Mouse (Mus musculus) induced T-regulatory cell, adult 2 months (primary cell): Measurements from ENCODE around the gene Gm20388.

ENCODE experiments used
- DNase-seq: peaks from one replicate; pipeline ENCODE4 v3.0.0-alpha.2; 2012; ENCODE audit warnings: low read depth

Gene Gm20388

DNA sequence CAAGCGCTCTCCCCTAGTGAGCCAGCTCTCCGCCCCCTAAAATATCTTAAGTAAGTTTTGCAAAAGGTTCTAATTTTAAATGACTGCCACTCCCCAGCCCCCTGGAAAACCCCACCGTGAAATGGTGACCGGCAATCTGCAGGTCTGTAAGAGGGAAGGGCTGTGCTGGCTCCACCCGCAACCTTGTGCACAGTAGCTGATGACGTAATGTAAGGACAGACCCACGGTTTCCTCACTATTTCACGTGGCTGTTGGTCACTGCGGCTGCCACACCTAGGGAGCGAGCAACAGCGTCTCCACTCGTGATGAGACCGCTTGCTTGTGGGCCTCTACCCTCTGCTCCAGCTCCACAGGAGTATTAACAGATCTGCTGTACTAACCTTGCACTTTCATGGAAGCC, 1895.5 kb downstream of the Gm20388 start:
- no peak for DNase-seq

DNA sequence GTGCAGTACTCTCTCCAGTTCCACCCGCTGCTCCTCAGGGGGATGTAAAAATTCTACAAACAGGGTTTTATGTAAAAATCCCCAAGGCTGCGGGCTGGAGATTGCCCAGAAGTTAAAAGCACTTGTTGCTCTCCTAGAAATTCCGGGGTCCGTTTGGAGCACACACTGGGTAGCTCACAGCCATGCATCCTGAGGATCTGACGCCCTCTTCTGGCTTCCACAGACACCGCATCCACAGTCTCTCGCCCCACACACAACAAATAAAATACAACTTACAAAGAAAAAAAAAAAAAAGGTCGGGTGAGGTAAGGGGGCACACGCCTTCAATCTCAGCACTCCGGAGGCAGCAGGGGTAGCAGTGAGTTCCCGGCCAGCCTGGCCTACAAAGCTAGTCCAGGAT, 1897.4 kb downstream of the Gm20388 start:
- no peak for DNase-seq

DNA sequence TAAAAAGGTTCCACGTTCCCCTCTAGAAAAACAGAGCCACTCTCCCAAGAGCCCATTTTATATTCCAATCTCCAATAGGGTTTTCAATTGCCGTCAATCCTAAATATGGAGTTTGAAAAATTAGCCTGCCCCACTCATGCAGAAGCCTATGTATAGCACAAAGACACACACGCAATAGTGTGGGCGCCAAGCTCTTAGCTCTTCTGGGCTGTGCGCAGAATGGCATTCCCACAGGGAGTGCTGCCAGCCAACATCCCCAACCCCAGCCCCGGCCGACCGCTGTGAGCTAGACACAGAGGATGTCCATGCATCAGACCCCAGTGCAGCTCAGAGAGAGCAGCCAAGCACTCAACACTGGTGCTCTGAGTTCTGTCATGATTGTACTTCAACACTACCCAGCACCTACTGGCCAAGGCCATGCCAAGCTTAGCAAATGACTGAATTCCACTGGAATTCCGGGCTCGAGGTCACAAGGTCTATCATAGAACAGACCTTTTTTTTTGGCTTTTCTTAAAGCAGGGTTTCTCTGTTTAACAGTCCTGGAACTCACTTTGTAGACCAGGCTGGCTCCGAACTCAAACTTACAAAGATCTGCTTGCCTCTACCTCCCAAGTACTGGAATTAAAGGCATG, 1899.0 kb downstream of the Gm20388 start:
- no peak for DNase-seq

DNA sequence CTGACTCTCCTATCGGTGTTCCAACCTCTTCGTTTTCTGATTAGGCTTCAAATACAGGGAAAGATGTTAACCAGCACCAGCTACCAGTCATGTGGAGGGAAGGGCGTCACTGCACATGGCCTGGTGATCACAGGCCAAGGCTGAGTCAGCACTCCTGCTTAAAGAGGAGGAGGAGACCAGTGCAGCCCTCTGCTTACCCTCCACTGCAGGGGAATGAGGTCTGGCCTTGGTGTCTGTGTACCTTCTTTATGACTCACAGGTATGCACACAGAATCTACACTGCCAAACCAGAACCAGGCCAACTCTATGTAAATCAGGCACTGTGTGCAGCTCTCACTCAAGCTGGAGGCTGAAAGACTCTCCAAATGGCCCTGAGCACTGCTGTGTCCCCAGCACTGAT, 1900.9 kb downstream of the Gm20388 start:
- DNase-seq: no peak

DNA sequence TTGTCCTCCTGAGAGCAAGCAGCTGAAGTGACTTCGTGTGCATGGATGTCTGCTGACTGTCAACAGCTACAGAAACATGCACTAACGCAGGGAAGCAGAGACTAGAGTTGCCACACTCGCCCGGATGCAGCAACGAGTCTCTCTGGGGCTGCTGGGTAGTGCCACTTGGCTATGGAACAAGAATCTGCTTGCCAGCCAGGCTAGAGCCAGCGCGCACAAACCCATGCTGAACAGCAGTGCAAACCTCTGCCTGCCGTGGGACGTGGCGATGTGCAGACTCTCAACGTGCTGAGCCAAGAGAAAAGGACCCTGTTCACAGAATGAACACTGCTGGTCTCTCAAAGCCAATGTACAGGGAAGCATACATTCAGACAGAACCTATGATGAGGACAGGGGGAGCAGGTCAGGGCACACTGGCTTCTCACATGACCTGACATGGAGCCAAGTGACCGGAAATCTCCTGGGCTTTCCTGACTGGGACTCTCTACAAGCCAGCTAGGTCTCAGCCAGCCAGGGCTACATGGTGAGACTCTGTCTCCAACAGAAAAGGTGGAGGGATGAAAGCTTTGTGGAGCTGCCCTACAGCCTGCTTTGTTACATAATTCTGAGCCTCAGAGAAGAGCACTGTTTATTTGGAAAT, 1901.4 kb downstream of the Gm20388 start:
- no peak for DNase-seq

DNA sequence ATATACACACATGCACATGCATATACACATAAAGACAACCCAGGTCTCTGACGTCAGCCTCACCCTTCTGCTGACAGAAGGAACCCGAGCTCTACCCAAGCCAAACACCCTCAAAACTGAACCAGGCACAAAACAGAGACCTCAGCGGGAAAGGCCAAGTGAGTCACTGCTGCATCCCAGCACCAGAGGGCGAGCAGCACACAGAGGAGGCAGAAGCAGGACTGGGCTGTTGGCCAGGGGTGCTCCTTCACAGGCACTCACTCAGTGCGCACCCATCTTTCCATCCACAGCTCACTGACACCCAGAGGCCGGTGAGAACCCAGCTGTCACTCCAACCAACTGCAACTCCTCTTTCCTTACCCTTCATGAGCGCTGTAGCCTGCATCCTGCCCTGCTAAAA, 1907.6 kb downstream of the Gm20388 start:
- no peak for DNase-seq

DNA sequence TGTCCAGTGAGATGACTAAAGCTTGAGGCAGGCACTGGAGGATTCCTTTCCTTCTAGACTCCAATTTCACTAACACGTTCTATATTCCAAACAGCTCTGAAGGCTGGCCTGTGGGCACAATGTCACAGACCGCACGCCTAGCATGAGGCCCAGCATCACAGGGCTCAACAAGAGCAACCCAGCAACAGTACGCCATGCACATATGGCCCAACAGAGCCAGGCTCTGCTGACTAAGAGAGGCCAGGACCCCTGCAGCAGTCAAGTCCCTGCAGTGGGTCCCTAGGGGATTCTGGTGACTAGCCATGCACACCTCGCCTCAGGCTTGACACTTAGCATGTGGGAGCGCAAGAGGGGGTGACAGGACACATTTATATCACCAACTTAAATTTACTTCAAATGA, 1910.2 kb downstream of the Gm20388 start:
- DNase-seq: no peak

DNA sequence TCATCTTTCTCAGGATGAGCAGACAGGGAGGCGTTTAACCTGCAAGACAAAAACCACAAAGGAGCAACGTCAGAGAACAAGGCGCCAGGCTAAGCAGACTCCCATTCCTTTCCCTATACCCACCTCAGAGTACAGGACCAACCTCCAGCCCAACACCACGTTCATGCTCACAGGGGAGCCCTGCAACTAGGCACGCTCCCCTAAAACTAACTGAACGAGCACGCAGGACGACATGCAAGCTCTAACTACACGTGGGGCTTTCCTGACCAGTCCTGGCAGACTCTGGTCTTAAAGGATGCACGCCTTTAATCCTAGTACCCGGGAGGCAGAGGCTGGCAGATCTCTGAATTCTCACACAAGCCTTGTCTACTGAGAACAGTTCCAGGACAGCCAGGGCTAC, 1910.7 kb downstream of the Gm20388 start:
- no peak for DNase-seq

DNA sequence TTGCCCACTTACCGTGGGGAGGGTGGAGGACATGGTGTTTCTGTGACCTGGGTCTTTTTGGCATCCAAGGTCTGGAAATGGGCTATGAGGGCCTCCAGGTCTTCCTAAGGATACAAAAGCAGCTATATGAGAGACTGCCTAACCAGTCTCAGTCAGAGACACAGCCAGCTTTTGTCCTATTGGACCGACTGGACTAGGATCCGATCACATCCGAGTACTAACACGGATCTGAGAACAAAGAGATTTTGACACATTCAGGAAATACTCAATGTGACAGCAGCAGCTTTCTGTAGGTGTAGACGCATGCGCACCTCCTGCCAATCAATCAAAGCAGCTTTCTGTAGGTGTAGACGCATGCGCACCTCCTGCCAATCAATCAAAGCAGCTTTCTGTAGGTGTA, 1911.1 kb downstream of the Gm20388 start:
- no peak for DNase-seq

DNA sequence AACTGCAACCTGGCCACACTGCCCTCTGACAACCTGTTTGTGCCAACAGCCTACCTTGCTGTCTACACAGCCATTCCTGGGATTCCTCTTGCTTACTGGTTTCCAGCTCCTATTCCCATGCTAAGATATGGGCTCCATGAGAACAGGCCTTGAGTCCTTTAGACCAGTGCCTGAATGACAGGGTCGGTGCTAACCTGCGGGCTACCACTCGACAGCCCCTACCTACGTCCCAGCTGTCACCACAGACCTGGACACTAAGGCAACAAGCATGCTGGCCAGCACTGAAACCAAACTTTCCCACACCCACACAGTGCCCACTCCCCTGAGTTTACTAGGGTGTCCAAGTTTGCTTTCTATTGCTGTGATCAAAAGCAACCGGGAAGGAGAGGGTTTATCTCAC, 1917.1 kb downstream of the Gm20388 start:
- DNase-seq: no peak

DNA sequence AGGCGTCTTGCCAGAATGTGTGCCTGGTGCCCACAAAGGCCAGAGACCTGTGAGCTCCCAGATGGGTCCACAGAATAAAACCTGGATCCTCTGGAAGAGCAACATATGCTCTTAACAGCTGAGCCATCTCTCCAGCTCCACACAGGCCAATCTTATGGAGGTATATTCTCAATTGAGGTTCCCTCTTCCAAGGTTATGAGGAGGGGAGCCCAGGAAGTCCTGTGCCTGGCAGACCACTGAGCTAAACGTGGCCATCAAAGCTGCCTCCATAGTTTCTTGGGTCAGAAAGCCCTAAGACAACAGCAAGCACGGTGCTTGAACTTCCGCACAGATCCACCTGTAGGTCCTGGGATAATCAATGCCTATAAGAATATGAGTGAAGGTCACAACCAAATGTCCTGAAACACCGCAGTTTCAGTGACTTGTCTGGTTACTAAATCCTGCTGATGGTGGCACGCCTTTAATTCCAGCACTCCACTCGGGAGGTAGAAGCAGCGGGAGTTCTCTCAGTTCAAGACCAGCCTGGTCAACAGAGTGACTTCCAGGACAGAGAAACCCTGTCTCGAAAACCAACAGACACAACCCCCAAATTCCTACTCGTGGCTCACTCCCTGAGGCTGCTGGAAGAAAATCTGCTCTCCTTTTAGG, 1917.9 kb downstream of the Gm20388 start:
- no peak for DNase-seq

DNA sequence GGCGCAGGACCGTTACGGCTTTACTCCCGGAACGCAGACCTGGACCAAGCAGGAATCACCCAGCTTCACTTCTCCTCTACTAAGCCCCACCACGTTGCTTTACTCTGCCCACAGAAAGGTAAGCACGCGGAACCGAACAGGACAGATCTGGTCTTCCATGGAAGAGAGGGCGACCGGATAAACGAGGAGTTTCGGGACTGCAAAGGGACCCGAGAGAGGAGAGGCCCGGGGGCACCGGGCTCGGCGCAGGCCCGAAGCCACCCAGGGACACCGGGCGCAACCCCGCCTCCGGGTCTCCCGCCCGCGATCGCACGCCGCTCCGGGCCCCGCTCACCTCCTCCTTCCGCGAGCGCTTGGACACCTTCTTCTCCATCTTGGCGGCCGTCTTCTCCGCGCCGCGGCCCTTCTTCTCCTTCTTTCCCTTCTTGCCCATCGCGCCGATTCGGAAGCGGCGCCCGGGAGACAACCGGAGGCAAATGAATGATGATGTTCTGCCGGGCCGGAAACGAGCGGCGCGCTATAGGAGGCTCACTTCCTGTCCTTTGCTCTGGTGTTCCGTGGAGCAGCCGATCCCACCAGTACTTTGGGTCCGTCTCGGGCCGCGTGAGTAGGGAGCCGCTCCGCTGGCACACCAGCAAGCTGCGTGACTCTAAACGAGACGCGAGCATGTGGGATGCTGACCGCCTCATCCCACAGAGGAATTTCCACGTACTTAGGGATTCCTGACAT, 1918.6 kb downstream of the Gm20388 start, which contains the start of gene Klhdc4:
Gene Klhdc4, minus strand, starts transcription at position 522 of the 729 bp plus-strand sequence.
- peak; percentile 98 for DNase-seq

DNA sequence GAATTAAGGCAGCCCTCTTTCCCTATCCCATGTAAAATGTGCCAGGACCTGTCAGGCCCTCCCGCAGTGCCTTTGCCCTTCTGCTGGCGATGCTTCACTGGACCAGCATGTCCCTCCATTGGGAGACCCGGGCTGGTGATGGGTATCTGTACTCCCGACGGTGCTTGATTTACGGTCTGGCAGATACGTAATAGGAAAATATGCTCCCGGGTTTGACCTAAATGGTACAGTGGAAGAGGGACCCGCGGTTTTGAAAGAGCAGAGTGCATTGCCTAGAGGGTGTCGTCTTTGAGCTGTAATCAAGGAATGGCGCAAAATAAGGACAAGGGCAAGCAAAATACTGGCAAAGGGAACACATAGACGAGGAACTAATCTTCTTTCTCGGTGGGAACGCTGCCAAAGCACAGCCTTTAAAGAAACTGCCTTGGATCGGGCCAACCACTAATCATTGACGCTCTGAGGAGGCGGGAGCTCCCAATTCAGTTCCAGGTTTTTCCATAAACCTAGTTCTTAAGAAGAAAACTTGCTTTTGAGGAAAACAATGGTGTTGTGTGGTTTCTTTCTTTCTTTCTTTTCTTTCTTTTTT, 1919.2 kb downstream of the Gm20388 start:
- no peak for DNase-seq

DNA sequence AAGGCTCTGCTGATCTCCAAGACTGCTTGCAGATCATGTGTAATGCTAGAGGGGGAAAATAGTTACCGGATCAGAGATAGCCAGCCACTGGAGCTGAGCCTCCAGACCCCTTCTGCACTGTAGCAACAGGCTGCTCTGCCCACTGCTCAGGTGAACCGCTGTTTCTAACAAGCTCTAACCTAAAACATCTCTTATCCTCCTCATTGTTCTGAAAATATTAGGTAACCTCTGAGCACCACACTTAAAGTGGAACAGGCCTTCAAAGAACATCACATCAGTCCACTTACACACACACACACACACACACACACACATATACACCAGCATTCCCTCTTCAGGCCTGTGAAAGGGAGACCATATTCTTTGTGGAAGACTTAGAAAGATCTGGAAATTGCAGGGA, 1921.4 kb downstream of the Gm20388 start:
- DNase-seq: no peak

DNA sequence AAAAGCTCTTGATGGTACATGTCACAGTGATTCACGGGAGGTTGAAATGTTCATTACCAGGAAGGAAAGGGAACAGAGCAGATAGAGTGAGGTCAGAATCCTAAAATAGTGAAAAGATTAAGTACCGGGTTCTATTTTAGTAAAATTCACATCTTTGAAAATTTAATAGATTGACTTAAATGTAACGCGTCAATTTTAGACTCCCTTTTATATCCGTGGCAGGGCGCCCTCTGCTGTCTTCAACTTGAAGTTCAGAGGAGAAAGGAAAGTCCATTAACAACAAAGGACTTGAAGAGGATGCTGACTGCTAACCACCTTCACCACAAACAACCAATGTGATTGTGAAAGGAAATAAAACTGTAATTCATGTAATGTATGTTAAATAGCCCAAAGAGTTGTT, 1921.9 kb downstream of the Gm20388 start:
- DNase-seq: peak; percentile 94

DNA sequence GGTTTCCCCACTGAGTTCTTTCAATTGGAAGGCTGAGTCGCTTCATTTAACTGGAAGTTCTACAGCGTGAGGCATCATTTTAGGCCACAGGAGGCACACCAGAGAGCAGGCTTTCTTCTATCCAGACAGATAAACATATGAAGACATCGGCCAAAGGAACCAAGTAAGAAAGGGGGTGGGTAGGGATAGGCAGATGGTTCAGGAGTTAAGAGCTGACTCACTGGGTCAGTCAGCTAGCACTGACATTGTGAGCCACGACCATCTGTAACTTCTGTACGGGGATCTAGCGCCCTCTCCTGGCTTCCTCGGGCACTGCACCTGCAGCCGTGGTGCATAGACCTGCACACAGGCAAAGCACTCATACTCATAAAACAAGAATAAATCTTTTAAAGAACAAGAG, 1930.6 kb downstream of the Gm20388 start:
- peak; percentile 64 for DNase-seq

DNA sequence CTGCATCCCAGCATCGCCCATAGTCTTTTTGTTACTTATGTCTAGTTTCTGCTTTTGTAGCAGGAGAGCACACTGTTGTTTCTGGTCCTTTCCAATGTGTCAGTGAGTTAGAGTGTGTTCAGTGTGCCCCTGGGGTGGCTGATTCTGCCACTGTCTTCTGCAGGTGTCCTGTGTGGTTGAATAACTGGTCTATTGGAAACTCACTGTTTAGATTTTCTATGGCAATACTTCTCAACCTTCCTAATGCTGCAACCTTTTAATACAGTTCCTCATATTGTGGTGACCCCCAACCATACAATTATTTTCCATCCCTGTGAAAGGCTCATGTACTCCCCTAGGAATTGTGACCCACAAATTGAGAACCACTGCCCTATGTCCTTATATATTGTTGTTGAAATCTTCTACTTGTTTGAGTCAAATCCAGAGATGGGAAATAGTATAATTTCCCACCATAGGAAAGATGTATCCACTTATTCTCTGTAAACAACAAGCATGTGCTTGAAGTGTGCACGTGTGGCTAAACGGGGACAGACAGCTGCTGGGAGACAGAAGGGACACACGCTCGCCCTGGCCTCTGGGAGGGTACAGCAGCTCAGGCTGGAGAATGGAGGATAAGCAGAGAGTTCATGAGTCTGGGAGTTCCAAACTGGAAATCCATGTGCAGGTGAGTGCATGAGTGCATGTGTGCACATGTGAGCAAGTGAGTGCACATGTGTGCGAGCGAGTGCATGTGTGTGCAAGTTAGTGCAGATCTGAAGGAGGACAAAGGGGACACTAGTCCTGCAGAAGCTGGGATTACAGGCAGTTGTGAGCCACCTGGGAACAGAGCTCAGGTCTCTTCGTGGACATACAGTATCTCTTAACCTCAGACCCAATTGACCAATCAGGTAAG, 1931.7 kb downstream of the Gm20388 start:
- no peak for DNase-seq

DNA sequence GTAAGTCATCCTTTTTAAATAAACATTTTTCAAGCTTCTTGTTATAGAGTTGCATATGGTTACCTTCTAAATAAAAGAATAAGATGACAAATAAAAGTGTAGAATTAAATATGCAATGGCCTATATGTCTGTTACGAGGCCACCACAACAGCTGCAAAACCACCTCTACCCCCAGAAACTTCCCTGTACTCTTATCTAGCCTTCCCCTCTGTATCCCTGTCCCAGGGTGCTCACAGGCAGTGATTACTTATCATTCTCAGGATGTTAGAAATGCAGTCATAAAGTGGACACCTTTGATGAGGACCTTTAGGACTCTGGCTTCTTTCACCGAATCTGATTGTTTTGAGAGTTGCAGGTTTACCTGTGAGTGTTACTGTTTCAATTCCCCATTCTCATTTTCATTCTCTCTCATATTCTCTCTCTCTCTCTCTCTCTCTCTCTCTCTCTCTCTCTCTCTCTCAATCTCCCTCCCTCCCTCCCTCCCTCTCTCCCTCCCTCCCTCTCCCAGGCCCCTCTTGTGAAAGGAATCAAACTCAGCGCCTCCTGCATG, 1932.6 kb downstream of the Gm20388 start:
- no peak for DNase-seq

DNA sequence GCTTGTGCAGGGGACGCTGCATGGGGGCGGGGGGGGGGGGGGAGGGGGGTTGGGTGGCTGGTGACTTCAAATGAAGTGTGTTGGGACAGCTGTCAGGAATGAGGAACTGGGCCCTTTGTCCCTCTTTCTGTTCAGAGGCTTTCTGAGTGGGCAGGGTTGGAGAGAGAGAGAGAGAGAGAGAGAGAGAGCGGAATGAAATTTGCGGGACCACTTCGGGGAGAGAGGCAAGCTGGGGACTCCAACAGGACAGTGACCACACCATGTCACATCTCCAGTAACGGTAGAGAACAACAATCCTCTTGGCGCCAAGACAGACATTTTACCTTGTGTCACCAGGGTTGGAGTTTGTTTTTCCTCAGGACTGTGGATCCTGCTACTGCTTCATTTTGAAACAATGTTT, 1934.1 kb downstream of the Gm20388 start:
- DNase-seq: no peak

DNA sequence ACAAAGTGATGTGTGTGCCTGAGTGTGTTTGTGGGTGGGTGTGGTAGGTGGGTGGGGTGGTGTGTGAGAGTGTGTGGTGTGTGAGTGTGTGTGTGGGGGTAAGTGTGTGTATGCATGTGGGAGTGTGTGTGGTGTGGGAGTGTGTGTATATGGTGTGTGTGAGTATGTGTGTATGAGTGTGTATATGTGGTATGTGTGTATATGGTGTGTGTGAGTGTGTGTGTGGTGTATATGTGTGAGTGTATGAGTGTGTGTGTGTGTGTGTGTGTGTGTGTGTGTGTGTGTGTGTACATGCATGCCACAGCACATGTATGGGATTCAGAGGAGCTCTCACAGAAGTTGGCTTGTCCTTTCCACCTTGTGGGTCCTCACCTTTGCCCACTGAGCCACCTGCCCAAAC, 1936.2 kb downstream of the Gm20388 start:
- no peak for DNase-seq

DNA sequence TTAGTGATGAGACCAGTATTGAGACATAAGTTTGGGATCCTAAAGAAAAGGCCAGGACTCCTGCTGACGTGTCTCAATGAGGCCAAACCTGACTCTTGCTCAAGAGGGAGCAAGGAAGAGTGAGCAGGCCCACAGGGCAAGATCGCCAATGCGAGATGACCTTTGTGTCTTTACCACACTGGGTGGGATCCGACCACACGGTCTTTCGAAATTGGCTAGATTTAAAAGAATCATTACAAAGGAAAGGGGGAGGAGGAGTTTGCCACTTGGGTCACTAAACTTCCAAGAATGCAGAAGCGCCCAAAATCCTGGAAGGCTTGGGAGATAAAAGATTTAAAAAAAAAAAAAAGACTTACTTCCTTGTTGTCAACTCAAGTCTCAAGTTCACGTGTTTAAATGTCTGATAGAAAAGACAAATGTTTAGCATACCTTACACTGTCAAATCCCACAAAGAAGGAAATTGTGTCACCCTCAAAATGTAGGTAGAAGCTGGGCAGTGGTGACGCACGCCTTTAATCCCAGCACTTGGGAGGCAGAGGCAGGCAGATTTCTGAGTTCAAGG, 1936.7 kb downstream of the Gm20388 start:
- DNase-seq: no peak
